Mouse (Mus musculus): Measurements from ENCODE around the gene Wdr45. TPM values are rescaled to one million over a fixed set of nuclear protein-coding genes. Genes with fewer than 3 reads are reported as not detected.

Gene Wdr45
- total and polyA plus RNA-seq, 3 experiments = 11.4 to 27.9 (median 25.1) TPM

GRCm38 (mm10) chrX:7680057-7680412 is 34.1 kb upstream of the Wdr45 start:
- H3K36me3 ChIP-seq (replicated peaks) = no peaks in the 10 kb centered on the region
- no peaks in the 10 kb centered on the region for H3K9me3 ChIP-seq (replicated peaks)
- H3K4me1 ChIP-seq (ENCODE audit: insufficient read depth, low read depth, low read length) = peaks cover 14% of the 10 kb centered on the region
- H3K27me3 ChIP-seq (ENCODE audit: insufficient read depth, low read length) = peaks cover 7% of the 10 kb centered on the region
- ATAC-seq (ENCODE audit: extremely low read depth, insufficient number of reproducible peaks, low FRiP score, poor library complexity, severe bottlenecking) (no peak), DNase-seq (ENCODE audit: low spot score) (no peak)
- TF ChIP-seq CTCF (IDR thresholded peaks at IDR 0.05; ENCODE audit: low read depth, low read length) = no peak
- no peak for TF ChIP-seq TAL1 (conservative IDR thresholded peaks at IDR 0.05; ENCODE audit: low read depth, low read length)
- no peak for TF ChIP-seq GATA2 (IDR thresholded peaks at IDR 0.05; ENCODE audit: borderline replicate concordance, low read depth, low read length)
- no peak for TF ChIP-seq POLR2AphosphoS5 (IDR thresholded peaks at IDR 0.05; ENCODE audit: insufficient replicate concordance, low read depth, low read length)
- TF ChIP-seq GATA1 (IDR thresholded peaks at IDR 0.05; ENCODE audit: borderline replicate concordance, low read length) = no peak
- H3K4me3 ChIP-seq (ENCODE audit: low read depth, low read length) = peak overlapping the region; percentile 30; the same call in 1 of the 2 replicates

- Histone ChIP-seq H3K36me3 (replicated peaks) (no peaks in the 10 kb centered on the region), H3K4me3 (ENCODE audit: low read depth, low read length) (no peak within 1 kb of the TSS), H3K4me1 (ENCODE audit: insufficient read depth, low read depth, low read length) (peaks cover 7% of the 10 kb centered on the region), H3K9me3 (replicated peaks) (no peaks in the 10 kb centered on the region), H3K27me3 (ENCODE audit: insufficient read depth, low read length) (peaks cover 7% of the 10 kb centered on the region)
- no peak for DNase-seq (ENCODE audit: low spot score)
- no peak for ATAC-seq (ENCODE audit: extremely low read depth, insufficient number of reproducible peaks, low FRiP score, poor library complexity, severe bottlenecking)
- TF ChIP-seq GATA1 (IDR thresholded peaks at IDR 0.05; ENCODE audit: borderline replicate concordance, low read length) (no peak), CTCF (IDR thresholded peaks at IDR 0.05; ENCODE audit: low read depth, low read length) (no peak), GATA2 (IDR thresholded peaks at IDR 0.05; ENCODE audit: borderline replicate concordance, low read depth, low read length) (no peak), TAL1 (conservative IDR thresholded peaks at IDR 0.05; ENCODE audit: low read depth, low read length) (no peak), POLR2AphosphoS5 (IDR thresholded peaks at IDR 0.05; ENCODE audit: insufficient replicate concordance, low read depth, low read length) (no peak)
Measured at GRCm38 (mm10) chrX:7680864-7681263, 33.3 kb upstream of the Wdr45 start, which contains the start of gene Magix. Magix (minus strand) TSS chrX:7681251.

- peaks cover 2% of the 10 kb centered on the region; the same call in 1 of the 2 replicates for H3K4me1 ChIP-seq (ENCODE audit: insufficient read depth, low read depth, low read length)
- TF ChIP-seq GATA1 (IDR thresholded peaks at IDR 0.05; ENCODE audit: borderline replicate concordance, low read length) = no peak
- TF ChIP-seq POLR2AphosphoS5 (IDR thresholded peaks at IDR 0.05; ENCODE audit: insufficient replicate concordance, low read depth, low read length) = no peak
- TF ChIP-seq CTCF (IDR thresholded peaks at IDR 0.05; ENCODE audit: low read depth, low read length) = no peak
- no peak for TF ChIP-seq GATA2 (IDR thresholded peaks at IDR 0.05; ENCODE audit: borderline replicate concordance, low read depth, low read length)
- no peak for TF ChIP-seq TAL1 (conservative IDR thresholded peaks at IDR 0.05; ENCODE audit: low read depth, low read length)
- peaks cover 24% of the 10 kb centered on the region for H3K27me3 ChIP-seq (ENCODE audit: insufficient read depth, low read length)
- no peaks in the 10 kb centered on the region for H3K36me3 ChIP-seq (replicated peaks)
- H3K4me3 ChIP-seq (ENCODE audit: low read depth, low read length) = no peak overlapping the region
- ATAC-seq (ENCODE audit: extremely low read depth, insufficient number of reproducible peaks, low FRiP score, poor library complexity, severe bottlenecking) = no peak
- no peaks in the 10 kb centered on the region for H3K9me3 ChIP-seq (replicated peaks)
- no peak for DNase-seq (ENCODE audit: low spot score)
Measured at GRCm38 (mm10) chrX:7688321-7688720, 25.8 kb upstream of the Wdr45 start.

GRCm38 (mm10) chrX:7690486-7690885 is 23.6 kb upstream of the Wdr45 start:
- DNase-seq (ENCODE audit: low spot score) = no peak
- Histone ChIP-seq H3K4me1 (ENCODE audit: insufficient read depth, low read depth, low read length) (peaks cover 2% of the 10 kb centered on the region; the same call in 1 of the 2 replicates), H3K27me3 (ENCODE audit: insufficient read depth, low read length) (peaks cover 20% of the 10 kb centered on the region), H3K4me3 (ENCODE audit: low read depth, low read length) (no peak overlapping the region), H3K36me3 (replicated peaks) (no peaks in the 10 kb centered on the region), H3K9me3 (replicated peaks) (no peaks in the 10 kb centered on the region)
- TF ChIP-seq TAL1 (conservative IDR thresholded peaks at IDR 0.05; ENCODE audit: low read depth, low read length) (no peak), GATA2 (IDR thresholded peaks at IDR 0.05; ENCODE audit: borderline replicate concordance, low read depth, low read length) (no peak), CTCF (IDR thresholded peaks at IDR 0.05; ENCODE audit: low read depth, low read length) (no peak), GATA1 (IDR thresholded peaks at IDR 0.05; ENCODE audit: borderline replicate concordance, low read length) (no peak), POLR2AphosphoS5 (IDR thresholded peaks at IDR 0.05; ENCODE audit: insufficient replicate concordance, low read depth, low read length) (no peak)
- ATAC-seq (ENCODE audit: extremely low read depth, insufficient number of reproducible peaks, low FRiP score, poor library complexity, severe bottlenecking) = no peak

GRCm38 (mm10) chrX:7692862-7693261 is 21.3 kb upstream of the Wdr45 start:
- Histone ChIP-seq H3K4me3 (ENCODE audit: low read depth, low read length) (no peak overlapping the region), H3K27me3 (ENCODE audit: insufficient read depth, low read length) (peaks cover 12% of the 10 kb centered on the region), H3K4me1 (ENCODE audit: insufficient read depth, low read depth, low read length) (peaks cover 2% of the 10 kb centered on the region; the same call in 1 of the 2 replicates), H3K9me3 (replicated peaks) (no peaks in the 10 kb centered on the region), H3K36me3 (replicated peaks) (no peaks in the 10 kb centered on the region)
- DNase-seq (ENCODE audit: low spot score) = no peak
- no peak for ATAC-seq (ENCODE audit: extremely low read depth, insufficient number of reproducible peaks, low FRiP score, poor library complexity, severe bottlenecking)
- TF ChIP-seq POLR2AphosphoS5 (IDR thresholded peaks at IDR 0.05; ENCODE audit: insufficient replicate concordance, low read depth, low read length) (no peak), GATA1 (IDR thresholded peaks at IDR 0.05; ENCODE audit: borderline replicate concordance, low read length) (no peak), GATA2 (IDR thresholded peaks at IDR 0.05; ENCODE audit: borderline replicate concordance, low read depth, low read length) (no peak), CTCF (IDR thresholded peaks at IDR 0.05; ENCODE audit: low read depth, low read length) (no peak), TAL1 (conservative IDR thresholded peaks at IDR 0.05; ENCODE audit: low read depth, low read length) (no peak)

DNA sequence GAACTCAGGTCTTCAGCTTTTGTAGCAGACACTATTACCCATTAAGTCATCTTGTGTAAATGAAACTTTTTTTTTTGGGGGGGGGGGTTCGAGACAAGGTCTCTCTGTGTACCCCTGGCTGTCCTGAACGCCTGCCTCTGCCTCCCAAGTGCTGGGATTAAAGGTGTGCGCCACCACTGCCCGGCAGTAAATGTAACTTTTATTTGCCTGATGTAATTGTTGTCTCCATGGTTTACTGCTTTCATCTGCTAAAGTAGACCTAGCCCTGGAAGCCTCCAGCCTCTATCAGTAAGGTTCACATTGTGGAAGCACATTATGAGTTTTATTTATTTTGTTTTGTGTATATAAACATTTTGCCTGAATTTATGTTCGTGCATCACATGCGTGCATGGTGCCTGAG is 17.6 kb upstream of the Wdr45 start:
- peaks cover 12% of the 10 kb centered on the region for H3K4me1 ChIP-seq (ENCODE audit: insufficient read depth, low read depth, low read length)
- ATAC-seq (ENCODE audit: extremely low read depth, insufficient number of reproducible peaks, low FRiP score, poor library complexity, severe bottlenecking) = no peak
- peaks cover 32% of the 10 kb centered on the region for H3K36me3 ChIP-seq (replicated peaks)
- no peaks in the 10 kb centered on the region for H3K9me3 ChIP-seq (replicated peaks)
- H3K4me3 ChIP-seq (ENCODE audit: low read depth, low read length) = peak overlapping the region; percentile 71; the same call in 1 of the 2 replicates
- TF ChIP-seq CTCF (IDR thresholded peaks at IDR 0.05; ENCODE audit: low read depth, low read length) (no peak), POLR2AphosphoS5 (IDR thresholded peaks at IDR 0.05; ENCODE audit: insufficient replicate concordance, low read depth, low read length) (no peak), GATA2 (IDR thresholded peaks at IDR 0.05; ENCODE audit: borderline replicate concordance, low read depth, low read length) (no peak)
- no peak for DNase-seq (ENCODE audit: low spot score)
- no peaks in the 10 kb centered on the region for H3K27me3 ChIP-seq (ENCODE audit: insufficient read depth, low read length)
